Mouse (Mus musculus) lung, postnatal 4 days (tissue): ENCODE measurements at regions not wholly inside any gene's neighbourhood (a gene's known extent, or its start where the extent isn't known, plus 50 kb on each side); places are given as distances from the start of the nearest gene placed in this dataset.
A peak's percentile ranks its signal among the peaks of the same experiment; 100 is the strongest.

Experiments used
- DNase-seq, 2 experiments: peaks; one replicate each; pipeline ENCODE4 v3.0.0; 2021

GRCm38 (mm10) chr1:186286401-186286800 is 169.3 kb upstream of the Lyplal1 start:
- DNase-seq, result no peak

GRCm38 (mm10) chr1:186277981-186278634 is 161.0 kb upstream of the Lyplal1 start:
- no peak for DNase-seq

- no peak for DNase-seq
These were observed 154.3 kb upstream of the Lyplal1 start for GRCm38 (mm10) chr1:186271436-186271835.

- no peak for DNase-seq
These were observed 150.2 kb upstream of the Lyplal1 start for GRCm38 (mm10) chr1:186267317-186267716.

GRCm38 (mm10) chr1:186264639-186265038 is 147.5 kb upstream of the Lyplal1 start:
- peak; percentile 48 to 60 for DNase-seq

GRCm38 (mm10) chr1:186263955-186264354 is 146.8 kb upstream of the Lyplal1 start:
- no peak for DNase-seq

- no peak for DNase-seq
These were observed 146.1 kb upstream of the Lyplal1 start for GRCm38 (mm10) chr1:186263196-186263595.

- no peak for DNase-seq
These were observed 144.9 kb upstream of the Lyplal1 start for GRCm38 (mm10) chr1:186262040-186262439.

- DNase-seq, result peak; percentile 89 to 92
These were observed 144.3 kb upstream of the Lyplal1 start for GRCm38 (mm10) chr1:186261326-186261833.

GRCm38 (mm10) chr1:186257611-186258010 is 140.5 kb upstream of the Lyplal1 start:
- DNase-seq, result no peak

GRCm38 (mm10) chr1:186255476-186256080 is 138.5 kb upstream of the Lyplal1 start:
- DNase-seq, result no peak

- no peak for DNase-seq
These were observed 137.4 kb upstream of the Lyplal1 start for GRCm38 (mm10) chr1:186254500-186254899.

- DNase-seq, result no peak
These were observed 135.4 kb upstream of the Lyplal1 start for GRCm38 (mm10) chr1:186252551-186252950.

- peak; percentile 45 to 65 for DNase-seq
These were observed 133.2 kb upstream of the Lyplal1 start for GRCm38 (mm10) chr1:186250316-186250715.

GRCm38 (mm10) chr1:186249214-186249613 is 132.1 kb upstream of the Lyplal1 start:
- DNase-seq, result no peak

GRCm38 (mm10) chr1:186245723-186246440 is 128.8 kb upstream of the Lyplal1 start:
- DNase-seq, result no peak

GRCm38 (mm10) chr1:186241112-186241511 is 124.0 kb upstream of the Lyplal1 start:
- no peak for DNase-seq

- DNase-seq, result no peak
These were observed 120.4 kb upstream of the Lyplal1 start for GRCm38 (mm10) chr1:186237556-186237955.

GRCm38 (mm10) chr1:186236267-186237020 is 119.3 kb upstream of the Lyplal1 start:
- DNase-seq, result no peak

- DNase-seq, result no peak
These were observed 117.4 kb upstream of the Lyplal1 start for GRCm38 (mm10) chr1:186234536-186234935.

- no peak for DNase-seq
These were observed 113.4 kb upstream of the Lyplal1 start for GRCm38 (mm10) chr1:186230476-186230875.

- DNase-seq, result no peak
These were observed 112.7 kb upstream of the Lyplal1 start for GRCm38 (mm10) chr1:186229856-186230255.

GRCm38 (mm10) chr1:186228396-186228795 is 111.3 kb upstream of the Lyplal1 start:
- no peak for DNase-seq
